Mouse (Mus musculus): ENCODE measurements around the gene Pkig.

- TF ChIP-seq CTCF (conservative IDR thresholded peaks at IDR 0.05 in 1 of 2, IDR thresholded peaks at IDR 0.05 in 1 of 2; ENCODE audit: low read depth in 2 of 2, low read length in 2 of 2): no peak
- no peak for TF ChIP-seq USF1 (IDR thresholded peaks at IDR 0.05; ENCODE audit: low read depth, low read length)
- no peak for TF ChIP-seq POLR2AphosphoS2 (IDR thresholded peaks at IDR 0.05; ENCODE audit: low read depth, low read length)
- no peak for TF ChIP-seq ZNF384 (IDR thresholded peaks at IDR 0.05; ENCODE audit: low read depth, low read length)
- TF ChIP-seq HCFC1 (IDR thresholded peaks at IDR 0.05; ENCODE audit: low read depth, low read length): no peak
- no peak for TF ChIP-seq POLR2A (IDR thresholded peaks at IDR 0.05; ENCODE audit: low read depth, low read length)
- no peak for TF ChIP-seq BHLHE40 (IDR thresholded peaks at IDR 0.05; ENCODE audit: low read depth, low read length)
- no peak for TF ChIP-seq MAX (IDR thresholded peaks at IDR 0.05; ENCODE audit: low read length)
- no peak for TF ChIP-seq CHD2 (IDR thresholded peaks at IDR 0.05; ENCODE audit: low read length)
- no peak for TF ChIP-seq MXI1 (IDR thresholded peaks at IDR 0.05; ENCODE audit: low read depth, low read length)
- no peak for TF ChIP-seq ETS1 (conservative IDR thresholded peaks at IDR 0.05; ENCODE audit: low read depth, low read length)
- no peak for TF ChIP-seq ELF1 (IDR thresholded peaks at IDR 0.05; ENCODE audit: low read depth, low read length)
- no peak for TF ChIP-seq CHD1 (IDR thresholded peaks at IDR 0.05; ENCODE audit: low read depth, low read length)
Measured at GRCm38 (mm10) chr2:163732021-163732420, 73.8 kb downstream of the Pkig start.

Data from CH12.LX (cell line).